Mouse (Mus musculus): Measurements from ENCODE around the gene Aknad1.

DNA sequence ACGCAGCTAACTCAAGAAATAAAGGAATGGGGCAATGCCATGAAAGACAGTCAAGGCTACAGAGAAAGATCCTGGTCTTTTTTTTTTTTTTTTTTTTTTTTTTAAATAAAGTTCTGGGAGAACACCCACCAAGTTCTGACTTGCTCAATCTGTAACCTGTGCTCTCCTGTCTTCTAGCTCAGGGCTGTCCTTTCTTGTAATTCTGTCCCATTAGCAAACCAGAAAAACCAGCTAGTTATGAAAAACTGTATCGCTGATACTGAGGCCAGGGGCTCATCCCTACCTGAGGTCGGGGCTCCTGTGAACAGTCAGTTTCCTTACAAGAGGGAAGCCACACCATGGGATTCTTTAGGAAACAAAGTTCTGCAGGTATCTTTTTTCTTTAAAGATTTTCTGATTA, 51.0 kb downstream of the Aknad1 start:
- TF ChIP-seq EP300 (IDR thresholded peaks at IDR 0.05; ENCODE audit: low read depth) = no peak
- no peak for TF ChIP-seq CTCF (IDR thresholded peaks at IDR 0.05; ENCODE audit: low read depth)

Measured in liver, postnatal 0 days (tissue).